Mouse (Mus musculus) cerebellum, adult 2 months (tissue): ENCODE measurements around the gene Lhx2.

Experiments
- CTCF ChIP-seq: fragments of 200-500 bp; IDR thresholded peaks from 2 replicates; pipeline ENCODE4 v1.5.1; 2011; ENCODE audit warnings: low read depth, mild to moderate bottlenecking, control low read depth, low read length, moderate library complexity, borderline replicate concordance; ENCODE audit not compliant: insufficient read depth
- POLR2A ChIP-seq: fragments of 200-500 bp; IDR thresholded peaks from 2 replicates; pipeline ENCODE4 v1.6.1; 2011; ENCODE audit warnings: low read length, control low read depth, borderline replicate concordance; ENCODE audit not compliant: insufficient read depth

DNA sequence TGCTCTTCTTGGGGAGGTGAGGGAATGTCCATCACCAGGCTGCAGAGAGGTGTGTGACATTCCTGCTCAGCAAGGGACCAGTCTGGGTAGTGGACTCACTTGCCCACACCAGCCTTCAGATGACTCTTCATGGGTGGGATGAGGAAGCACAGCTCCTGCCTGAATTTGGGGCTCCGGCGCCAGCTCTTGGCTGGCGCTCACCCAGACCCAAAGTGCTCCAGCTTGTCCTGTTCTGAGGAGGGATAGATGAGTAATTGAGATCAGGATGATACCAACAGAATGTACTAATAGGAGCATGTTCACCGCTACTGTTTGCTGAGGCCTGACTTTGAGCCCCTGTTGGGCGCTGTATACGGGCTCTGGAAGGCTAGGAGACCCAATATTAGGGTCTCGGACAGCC, 38.2 kb downstream of the Lhx2 start:
- TF ChIP-seq POLR2A = no peak
- no peak for TF ChIP-seq CTCF
